Mouse (Mus musculus) cortical plate, adult 2 months (tissue): ENCODE results near the gene Dusp13. TPM values are rescaled to one million over a fixed set of nuclear protein-coding genes. Genes with fewer than 3 reads are reported as not detected.

ENCODE experiments used
- H3K27ac ChIP-seq: fragments of 200-500 bp; 2 replicates; pipeline ENCODE4 v1.5.1; 2012; ENCODE audit warnings: low read length, control low read depth, inconsistent platforms; ENCODE audit not compliant: insufficient read depth
- H3K4me1 ChIP-seq: fragments of 200-500 bp; 2 replicates; pipeline ENCODE4 v1.6.1; 2011; ENCODE audit warnings: low read length; ENCODE audit not compliant: control insufficient read depth, insufficient read depth
- H3K4me3 ChIP-seq: fragments of 200-500 bp; 2 replicates; pipeline ENCODE4 v1.5.1; 2011; ENCODE audit warnings: mild to moderate bottlenecking, low read length, control low read depth; ENCODE audit not compliant: insufficient read depth
- CTCF ChIP-seq: fragments of 200-500 bp; IDR thresholded peaks from 2 replicates; pipeline ENCODE4 v1.5.1; 2011; ENCODE audit warnings: mild to moderate bottlenecking, control low read depth, low read length; ENCODE audit not compliant: insufficient read depth; ENCODE audit errors: extremely low read depth
- POLR2A ChIP-seq: fragments of 200-500 bp; IDR thresholded peaks from 2 replicates; pipeline ENCODE4 v1.6.1; 2011; ENCODE audit warnings: mild to moderate bottlenecking, low read length, control low read depth; ENCODE audit not compliant: insufficient read depth; ENCODE audit errors: extremely low read depth
- polyA plus RNA-seq: library from polyadenylated mRNA; depleted of rRNA; stranded (reverse); fragments of >200 nt; gene quantifications from 2 replicates; pipeline ENCODE4 v1.2.3, GENCODE M21; 2012; rRNA removed

Dusp13 gene
- polyA plus RNA-seq: 1.5 and 1.9 TPM in 2 replicates

- Histone ChIP-seq H3K4me1 (peaks cover 6% of the 10 kb centered on the region), H3K27ac (peak within 1 kb of the TSS; percentile 73), H3K4me3 (peak within 1 kb of the TSS; percentile 73)
- TF ChIP-seq POLR2A (peak; percentile 53), CTCF (no peak)
Observed at GRCm38 (mm10) chr14:21750881-21751542, at the start of gene Dusp13. Dusp13 (minus strand) TSS chr14:21751181.

DNA sequence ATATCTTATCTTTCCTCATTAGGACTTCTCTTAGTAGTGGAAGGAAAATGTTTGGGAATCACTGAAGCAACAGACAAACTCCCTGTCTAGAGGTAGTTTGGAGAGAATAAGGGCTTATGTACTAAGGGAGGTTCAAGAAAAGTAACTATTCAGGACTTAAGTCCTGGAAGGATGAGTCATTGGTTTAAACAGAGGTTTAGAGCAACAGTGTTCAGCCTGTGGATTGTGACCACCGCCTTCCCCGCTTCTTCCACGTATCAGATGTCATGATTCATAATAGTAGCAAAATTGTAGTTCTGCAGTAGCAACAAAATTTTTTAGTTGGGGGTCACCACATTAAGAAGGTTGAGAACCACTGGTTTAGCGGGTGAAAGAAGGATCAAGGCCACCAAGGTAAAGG, 49.7 kb upstream of the Dusp13 start:
- Histone ChIP-seq H3K27ac (no peak overlapping the region), H3K4me3 (no peak overlapping the region), H3K4me1 (no peaks in the 10 kb centered on the region)
- TF ChIP-seq POLR2A: no peak
- no peak for TF ChIP-seq CTCF

DNA sequence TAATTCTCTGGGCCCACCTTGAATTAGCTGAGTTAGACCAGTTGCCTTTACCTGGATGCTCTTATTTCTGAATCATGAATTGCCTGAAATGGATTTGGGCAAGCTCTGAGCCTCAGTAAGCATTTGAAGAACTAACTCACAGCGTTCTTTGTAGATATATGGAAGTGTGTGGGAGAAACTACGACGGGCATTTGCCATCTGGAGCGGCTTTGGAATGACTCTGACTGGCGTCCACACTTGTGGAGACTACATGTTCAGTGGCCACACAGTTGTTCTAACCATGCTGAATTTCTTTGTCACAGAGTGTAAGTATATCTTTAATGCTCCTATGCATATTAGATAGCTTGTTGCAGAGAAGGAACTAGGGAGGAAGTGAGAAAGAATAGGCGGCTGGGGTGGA, 41.3 kb upstream of the Dusp13 start:
- Histone ChIP-seq H3K27ac (no peak overlapping the region), H3K4me3 (no peak overlapping the region), H3K4me1 (peaks cover 7% of the 10 kb centered on the region)
- TF ChIP-seq POLR2A (no peak), CTCF (no peak)

DNA sequence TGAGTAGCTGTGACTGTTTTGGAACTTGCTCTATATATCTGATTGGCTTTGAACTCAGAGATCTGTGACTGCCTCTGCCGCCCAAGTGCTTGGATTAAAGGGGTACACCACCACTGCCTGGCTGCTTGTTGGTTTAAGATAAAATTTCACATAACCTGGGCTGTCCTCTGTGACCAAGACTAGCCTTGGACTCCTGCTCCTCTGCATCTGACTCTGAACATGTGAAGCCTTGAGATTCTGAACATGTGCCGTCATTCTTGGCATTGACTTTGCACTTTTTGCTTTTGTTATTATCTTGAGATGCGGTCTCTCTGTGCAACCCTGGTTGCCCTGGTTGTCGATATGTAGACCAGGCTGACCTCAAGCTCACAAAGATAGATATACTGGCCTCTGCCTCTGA, 40.7 kb upstream of the Dusp13 start:
- Histone ChIP-seq H3K27ac (no peak overlapping the region), H3K4me1 (peaks cover 7% of the 10 kb centered on the region), H3K4me3 (no peak overlapping the region)
- TF ChIP-seq CTCF (no peak), POLR2A (no peak)

DNA sequence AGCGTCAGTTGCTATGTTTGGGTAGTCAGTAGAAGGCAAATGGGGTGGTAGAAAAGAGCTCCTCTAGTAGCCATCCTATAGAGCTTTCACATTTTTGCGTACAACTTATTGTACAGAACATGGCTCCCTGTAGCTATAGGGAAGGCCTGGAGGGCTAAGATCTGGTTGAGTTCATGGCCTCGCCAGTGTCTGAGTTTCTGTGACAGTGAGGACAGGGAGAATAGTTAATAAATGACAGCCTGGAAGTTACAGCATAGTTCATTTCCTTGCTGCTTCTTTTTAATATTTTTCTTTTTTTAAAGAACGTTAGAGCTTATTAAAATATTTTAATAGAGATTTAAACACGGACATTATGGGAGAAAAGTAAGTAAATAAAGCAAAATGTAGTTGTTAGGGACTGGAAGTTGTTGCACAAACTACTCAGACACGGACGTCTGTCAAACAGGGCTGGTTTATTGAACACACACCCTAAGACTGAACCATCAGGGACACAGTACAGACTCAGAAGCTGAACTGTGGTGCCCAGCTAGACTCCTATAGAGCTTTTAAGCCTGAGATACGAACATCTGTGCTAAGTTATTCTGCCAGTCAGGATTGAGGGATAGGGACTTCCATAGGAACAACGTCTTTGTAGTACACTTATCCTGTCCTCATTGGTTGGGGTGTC, 39.7 kb upstream of the Dusp13 start:
- no peak for TF ChIP-seq POLR2A
- TF ChIP-seq CTCF: no peak
- Histone ChIP-seq H3K4me1 (peaks cover 11% of the 10 kb centered on the region), H3K4me3 (no peak overlapping the region), H3K27ac (no peak overlapping the region)

- H3K4me3 ChIP-seq: no peak overlapping the region
- TF ChIP-seq CTCF (no peak), POLR2A (no peak)
- H3K4me1 ChIP-seq: peaks cover 11% of the 10 kb centered on the region
- no peak overlapping the region for H3K27ac ChIP-seq
Observed at GRCm38 (mm10) chr14:21788121-21788520, 37.1 kb upstream of the Dusp13 start.

DNA sequence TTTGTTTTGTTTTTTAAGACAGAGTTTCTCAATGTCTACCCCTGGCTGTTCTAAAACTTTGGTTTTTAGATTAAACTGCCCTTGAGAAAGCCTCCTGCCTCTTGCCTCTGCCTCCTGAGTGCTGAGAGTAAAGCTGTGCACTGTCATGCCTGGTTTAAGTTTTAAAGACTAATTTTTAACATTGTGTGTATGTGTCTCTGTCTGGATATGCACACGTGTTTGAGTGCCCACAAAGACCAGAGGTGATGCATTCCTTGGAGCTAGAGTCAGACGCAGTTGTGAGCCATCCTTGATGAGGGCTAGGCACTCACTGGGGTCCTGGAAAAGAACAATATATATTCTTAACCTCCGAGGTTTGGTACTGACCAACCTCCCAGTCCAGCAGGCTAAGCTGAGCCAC, 36.4 kb upstream of the Dusp13 start:
- no peak overlapping the region for H3K4me3 ChIP-seq
- H3K27ac ChIP-seq: no peak overlapping the region
- TF ChIP-seq CTCF (no peak), POLR2A (no peak)
- peaks cover 11% of the 10 kb centered on the region for H3K4me1 ChIP-seq

GRCm38 (mm10) chr14:21786500-21786899, 35.5 kb upstream of the Dusp13 start:
- no peak for TF ChIP-seq CTCF
- H3K4me1 ChIP-seq: peaks cover 11% of the 10 kb centered on the region
- H3K4me3 ChIP-seq: no peak overlapping the region
- H3K27ac ChIP-seq: no peak overlapping the region

DNA sequence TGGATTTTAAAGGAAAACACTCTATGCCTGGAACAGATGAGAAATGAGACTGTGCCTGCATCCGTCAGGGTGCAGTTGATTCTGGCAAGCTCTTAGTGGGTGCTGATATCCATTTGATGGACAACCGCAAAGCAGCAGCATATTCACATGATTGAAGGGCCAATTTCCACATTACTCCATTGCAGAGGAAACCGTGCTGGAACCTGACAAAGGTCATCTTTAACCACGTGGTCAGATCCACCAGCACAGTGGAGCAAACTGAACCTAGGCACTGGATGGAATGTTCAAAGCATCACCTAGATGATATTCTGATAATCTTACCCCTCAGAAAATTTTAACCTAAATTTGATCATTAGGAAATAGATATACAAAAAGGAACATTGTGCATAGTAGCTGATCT, 25.2 kb upstream of the Dusp13 start:
- TF ChIP-seq CTCF (no peak), POLR2A (no peak)
- Histone ChIP-seq H3K4me3 (no peak overlapping the region), H3K27ac (no peak overlapping the region), H3K4me1 (peaks cover 4% of the 10 kb centered on the region; the same call in 1 of the 2 replicates)

DNA sequence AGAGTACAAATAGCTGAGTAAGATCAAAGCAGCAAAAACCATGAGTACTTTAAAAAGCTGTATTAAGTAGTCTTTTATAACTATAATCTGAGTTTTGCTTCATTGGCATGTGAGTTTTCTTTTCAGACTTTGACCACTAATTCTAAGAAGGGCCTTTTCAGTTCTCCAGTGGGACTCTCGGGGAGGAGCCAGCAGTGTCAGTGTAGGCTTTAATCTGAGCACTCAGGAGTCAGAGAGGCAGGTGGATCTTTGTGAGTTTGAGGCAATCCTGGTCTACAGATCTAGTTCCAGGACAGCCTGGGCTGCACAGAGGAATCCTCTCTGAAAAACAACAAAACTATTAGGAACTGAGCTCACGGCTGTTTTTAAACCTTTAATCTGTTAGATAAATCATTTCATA, 23.0 kb upstream of the Dusp13 start:
- TF ChIP-seq CTCF: no peak
- no peak for TF ChIP-seq POLR2A
- Histone ChIP-seq H3K4me3 (no peak overlapping the region), H3K27ac (no peak overlapping the region), H3K4me1 (peaks cover 4% of the 10 kb centered on the region; the same call in 1 of the 2 replicates)
